Mouse (Mus musculus) stomach, embryonic 16.5 days (tissue): ENCODE data around the gene Lst1. TPM values are rescaled to one million over a fixed set of nuclear protein-coding genes. Genes with fewer than 3 reads are reported as not detected.
A peak's percentile ranks its signal among the peaks of the same experiment; 100 is the strongest.

Experiments used
- ATAC-seq: fragments of 200-750 bp; cut with Nextera tagmentation; 2 replicates; pipeline ENCODE4 v1.8.0; 2017; ENCODE audit warnings: moderate number of reproducible peaks, moderate TSS enrichment; ENCODE audit not compliant: insufficient read depth, low FRiP score
- H3K27ac ChIP-seq: fragments of 300-500 bp; sonication (generic); 2 replicates; pipeline ENCODE4 v1.5.1; 2014; ENCODE audit warnings: low read length
- H3K27me3 ChIP-seq: fragments of 300-500 bp; sonication (generic); 2 replicates; pipeline ENCODE4 v1.6.1; 2014; ENCODE audit warnings: low read length, control low read depth, mixed read lengths; ENCODE audit not compliant: control insufficient read depth, insufficient read depth
- H3K36me3 ChIP-seq: fragments of 300-500 bp; sonication (generic); 2 replicates; pipeline ENCODE4 v1.6.1; 2014; ENCODE audit warnings: low read length; ENCODE audit not compliant: control insufficient read depth, insufficient read depth
- H3K4me1 ChIP-seq: fragments of 300-500 bp; sonication (generic); 2 replicates; pipeline ENCODE4 v1.6.1; 2014; ENCODE audit warnings: low read length, control low read depth, mixed read lengths; ENCODE audit not compliant: control insufficient read depth, insufficient read depth
- H3K4me2 ChIP-seq: fragments of 300-500 bp; sonication (generic); 2 replicates; pipeline ENCODE4 v1.6.1; 2014; ENCODE audit warnings: low read depth, low read length, mixed read lengths
- H3K4me3 ChIP-seq: fragments of 300-500 bp; sonication (generic); replicated peaks from 2 replicates; pipeline ENCODE4 v1.5.1; 2014; ENCODE audit warnings: mild to moderate bottlenecking, low read length
- H3K9ac ChIP-seq: fragments of 300-500 bp; sonication (generic); 2 replicates; pipeline ENCODE4 v1.6.1; 2014; ENCODE audit warnings: low read length
- H3K9me3 ChIP-seq: fragments of 300-500 bp; sonication (generic); replicated peaks from 2 replicates; pipeline ENCODE4 v1.6.1; 2016; ENCODE audit warnings: low read length, control low read depth; ENCODE audit not compliant: control insufficient read depth
- WGBS: fragments of 180-500 bp; shearing (Covaris S2); extraction: QIAGEN DNeasy Blood & Tissue Kit; methylation state at CpG from one replicate; pipeline ENCODE4 v1.1.7; 2014; 5-methylcytosine and 5-hydroxymethylcytosine counted together
- polyA plus RNA-seq: library from polyadenylated mRNA; unstranded; fragments of >200 nt; fragmentation: Nextera tagmentation; extraction: Ambion mirVana; gene quantifications from 2 replicates; pipeline ENCODE4 v1.2.1, GENCODE M21; 2015

Lst1 gene
- polyA plus RNA-seq, 1 experiment from 2014 or later, result 29.9 TPM

- no peak for ATAC-seq
- Histone ChIP-seq H3K36me3 (no peaks in the 10 kb centered on the region), H3K4me1 (no peaks in the 10 kb centered on the region), H3K4me3 (no peak overlapping the region), H3K9me3 (no peaks in the 10 kb centered on the region), H3K27me3 (no peaks in the 10 kb centered on the region), H3K27ac (no peak overlapping the region), H3K9ac (no peak overlapping the region), H3K4me2 (no peak overlapping the region)
- WGBS, result 85% methylated on average over 5 of the region's 5 CpGs
Observed at GRCm38 (mm10) chr17:35180093-35180492, 8.1 kb downstream of the Lst1 start.

- Histone ChIP-seq H3K27ac (no peak overlapping the region), H3K27me3 (no peaks in the 10 kb centered on the region), H3K4me3 (no peak overlapping the region), H3K4me1 (no peaks in the 10 kb centered on the region), H3K36me3 (no peaks in the 10 kb centered on the region), H3K9me3 (no peaks in the 10 kb centered on the region), H3K9ac (no peak overlapping the region), H3K4me2 (no peak overlapping the region)
- ATAC-seq, result peak; percentile 77
- 14% methylated on average over 5 of the region's 5 CpGs for WGBS
Observed at GRCm38 (mm10) chr17:35178528-35178927, 9.7 kb downstream of the Lst1 start.

- Histone ChIP-seq H3K9ac (0 out of 2 replicates have a peak within 1 kb of the TSS, but pooled peaks have one; percentile 9), H3K27ac (no peak within 1 kb of the TSS), H3K4me2 (no peak within 1 kb of the TSS), H3K9me3 (no peaks in the 10 kb centered on the region), H3K4me3 (no peak within 1 kb of the TSS), H3K36me3 (no peaks in the 10 kb centered on the region), H3K27me3 (no peaks in the 10 kb centered on the region), H3K4me1 (no peaks in the 10 kb centered on the region)
- 37% methylated on average over 2 of the region's 2 CpGs for WGBS
- ATAC-seq, result no peak
Observed at GRCm38 (mm10) chr17:35175968-35176367, 12.3 kb downstream of the Lst1 start, which contains the start of gene Aif1. Aif1 (minus strand) TSS chr17:35176068.

GRCm38 (mm10) chr17:35175382-35175781 lies 12.9 kb downstream of the Lst1 start:
- no peaks in the 10 kb centered on the region for H3K9me3 ChIP-seq
- no peak overlapping the region for H3K27ac ChIP-seq
- H3K27me3 ChIP-seq, result no peaks in the 10 kb centered on the region
- 69% methylated on average over 6 of the region's 6 CpGs for WGBS
- no peak overlapping the region for H3K4me3 ChIP-seq
- H3K4me2 ChIP-seq, result no peak overlapping the region
- no peak for ATAC-seq
- no peaks in the 10 kb centered on the region for H3K36me3 ChIP-seq
- no peaks in the 10 kb centered on the region for H3K4me1 ChIP-seq
- H3K9ac ChIP-seq, result no peak overlapping the region

GRCm38 (mm10) chr17:35174201-35174977 lies 13.8 kb downstream of the Lst1 start:
- WGBS, result 64% methylated on average over 8 of the region's 8 CpGs
- Histone ChIP-seq H3K4me2 (no peak overlapping the region), H3K36me3 (no peaks in the 10 kb centered on the region), H3K9ac (no peak overlapping the region), H3K4me3 (no peak overlapping the region), H3K9me3 (no peaks in the 10 kb centered on the region), H3K27me3 (no peaks in the 10 kb centered on the region), H3K4me1 (no peaks in the 10 kb centered on the region), H3K27ac (no peak overlapping the region)
- no peak for ATAC-seq

- no peak for ATAC-seq
- H3K36me3 ChIP-seq, result no peaks in the 10 kb centered on the region
- no peak overlapping the region for H3K9ac ChIP-seq
- no peaks in the 10 kb centered on the region for H3K27me3 ChIP-seq
- no peak overlapping the region for H3K4me2 ChIP-seq
- H3K27ac ChIP-seq, result no peak overlapping the region
- H3K9me3 ChIP-seq, result no peaks in the 10 kb centered on the region
- 77% methylated on average over 3 of the region's 3 CpGs for WGBS
- no peaks in the 10 kb centered on the region for H3K4me1 ChIP-seq
- no peak overlapping the region for H3K4me3 ChIP-seq
Observed at GRCm38 (mm10) chr17:35173329-35173728, 14.9 kb downstream of the Lst1 start.

GRCm38 (mm10) chr17:35172445-35173234 lies 15.6 kb downstream of the Lst1 start:
- H3K4me2 ChIP-seq, result no peak overlapping the region
- no peaks in the 10 kb centered on the region for H3K27me3 ChIP-seq
- H3K9me3 ChIP-seq, result no peaks in the 10 kb centered on the region
- no peak overlapping the region for H3K9ac ChIP-seq
- H3K27ac ChIP-seq, result no peak overlapping the region
- no peak for ATAC-seq
- no peak overlapping the region for H3K4me3 ChIP-seq
- no peaks in the 10 kb centered on the region for H3K36me3 ChIP-seq
- H3K4me1 ChIP-seq, result no peaks in the 10 kb centered on the region
- WGBS, result 61% methylated on average over 11 of the region's 11 CpGs

- peaks cover 11% of the 10 kb centered on the region for H3K4me1 ChIP-seq
- H3K36me3 ChIP-seq, result no peaks in the 10 kb centered on the region
- ATAC-seq, result no peak
- no peaks in the 10 kb centered on the region for H3K27me3 ChIP-seq
- no peak overlapping the region for H3K4me3 ChIP-seq
- no peaks in the 10 kb centered on the region for H3K9me3 ChIP-seq
- no peak overlapping the region for H3K9ac ChIP-seq
- no peak overlapping the region for H3K4me2 ChIP-seq
- 4% methylated on average over 4 of the region's 4 CpGs for WGBS
- no peak overlapping the region for H3K27ac ChIP-seq
Observed at GRCm38 (mm10) chr17:35168541-35169207, 19.6 kb downstream of the Lst1 start.

GRCm38 (mm10) chr17:35167794-35168193 lies 20.4 kb downstream of the Lst1 start:
- H3K4me1 ChIP-seq, result peaks cover 16% of the 10 kb centered on the region
- ATAC-seq, result no peak
- no peak overlapping the region for H3K9ac ChIP-seq
- H3K27ac ChIP-seq, result no peak overlapping the region
- 84% methylated on average over 7 of the region's 7 CpGs for WGBS
- H3K4me2 ChIP-seq, result no peak overlapping the region
- no peak overlapping the region for H3K4me3 ChIP-seq
- H3K36me3 ChIP-seq, result no peaks in the 10 kb centered on the region
- H3K9me3 ChIP-seq, result no peaks in the 10 kb centered on the region
- H3K27me3 ChIP-seq, result no peaks in the 10 kb centered on the region
